Mouse (Mus musculus) midbrain, embryonic 13.5 days (tissue): Measurements from ENCODE around the gene Wdr49. TPM values are rescaled to one million over a fixed set of nuclear protein-coding genes. Genes with fewer than 3 reads are reported as not detected.
A peak's percentile ranks its signal among the peaks of the same experiment; 100 is the strongest.
"Not testable (repeated sequence)": the region's sequence is repeated elsewhere in the genome, so short reads cannot be mapped to it uniquely, and the experiment has no call there.

Source experiments
- ATAC-seq: fragments of 200-750 bp; cut with Nextera tagmentation; 2 replicates; pipeline ENCODE4 v1.8.0; 2017; ENCODE audit warnings: mild to moderate bottlenecking, moderate TSS enrichment, moderate library complexity
- H3K27ac ChIP-seq: fragments of 300-500 bp; sonication (generic); 2 replicates; pipeline ENCODE4 v1.5.1; 2015; ENCODE audit warnings: inconsistent platforms, mild to moderate bottlenecking, moderate library complexity
- H3K27me3 ChIP-seq: fragments of 300-500 bp; sonication (generic); 2 replicates; pipeline ENCODE4 v1.6.1; 2015; ENCODE audit warnings: mild to moderate bottlenecking, inconsistent platforms
- H3K36me3 ChIP-seq: fragments of 300-500 bp; sonication (generic); 2 replicates; pipeline ENCODE4 v1.6.1; 2015; ENCODE audit warnings: mild to moderate bottlenecking, inconsistent platforms
- H3K4me1 ChIP-seq: fragments of 300-500 bp; sonication (generic); replicated peaks from 2 replicates; pipeline ENCODE4 v1.6.1; 2015; ENCODE audit warnings: inconsistent platforms
- H3K4me2 ChIP-seq: fragments of 300-500 bp; sonication (generic); replicated peaks from 2 replicates; pipeline ENCODE4 v1.6.1; 2015; ENCODE audit warnings: moderate library complexity, mild to moderate bottlenecking, inconsistent platforms
- H3K4me3 ChIP-seq: fragments of 300-500 bp; sonication (generic); replicated peaks from 2 replicates; pipeline ENCODE4 v1.5.1; 2015; ENCODE audit warnings: mild to moderate bottlenecking, inconsistent platforms
- H3K9ac ChIP-seq: fragments of 300-500 bp; sonication (generic); replicated peaks from 2 replicates; pipeline ENCODE4 v1.6.1; 2015; ENCODE audit warnings: mild to moderate bottlenecking, inconsistent platforms
- H3K9me3 ChIP-seq: fragments of 300-500 bp; sonication (generic); 2 replicates; pipeline ENCODE4 v1.6.1; 2016; ENCODE audit warnings: mild to moderate bottlenecking, inconsistent platforms
- WGBS: fragments of 180-500 bp; shearing (Covaris S2); methylation state at CpG from one replicate; pipeline ENCODE4 v1.1.7; 2015; 5-methylcytosine and 5-hydroxymethylcytosine counted together
- polyA plus RNA-seq: library from polyadenylated mRNA; unstranded; fragments of >200 nt; fragmentation: Nextera tagmentation; extraction: Ambion mirVana; gene quantifications from 2 replicates; pipeline ENCODE4 v1.2.1, GENCODE M21; 2015

The Wdr49 gene
- polyA plus RNA-seq, 1 experiment from 2014 or later = not detected

- H3K27me3 ChIP-seq = no peaks in the 10 kb centered on the region
- H3K9me3 ChIP-seq = no peaks in the 10 kb centered on the region
- H3K27ac ChIP-seq = peak overlapping the region; percentile 41
- H3K4me2 ChIP-seq = no peak overlapping the region
- peaks cover 20% of the 10 kb centered on the region for H3K4me1 ChIP-seq
- no peaks in the 10 kb centered on the region for H3K36me3 ChIP-seq
- no peak overlapping the region for H3K4me3 ChIP-seq
- 0 out of 2 replicates have a peak overlapping the region, but pooled peaks have one; percentile 34 for H3K9ac ChIP-seq
- WGBS = 51% methylated on average over 7 of the region's 7 CpGs
- ATAC-seq = peak; percentile 91
Observed at GRCm38 (mm10) chr3:75395121-75395895, 86.6 kb downstream of the Wdr49 start.

GRCm38 (mm10) chr3:75394487-75394886 lies 87.5 kb downstream of the Wdr49 start:
- no peaks in the 10 kb centered on the region for H3K9me3 ChIP-seq
- H3K27me3 ChIP-seq = no peaks in the 10 kb centered on the region
- H3K9ac ChIP-seq = no peak overlapping the region
- H3K27ac ChIP-seq = peak overlapping the region; percentile 14; the same call in 1 of the 2 replicates
- no peak overlapping the region for H3K4me3 ChIP-seq
- 74% methylated on average over 3 of the region's 3 CpGs for WGBS
- ATAC-seq = no peak
- peaks cover 20% of the 10 kb centered on the region for H3K4me1 ChIP-seq
- H3K36me3 ChIP-seq = no peaks in the 10 kb centered on the region
- H3K4me2 ChIP-seq = no peak overlapping the region

DNA sequence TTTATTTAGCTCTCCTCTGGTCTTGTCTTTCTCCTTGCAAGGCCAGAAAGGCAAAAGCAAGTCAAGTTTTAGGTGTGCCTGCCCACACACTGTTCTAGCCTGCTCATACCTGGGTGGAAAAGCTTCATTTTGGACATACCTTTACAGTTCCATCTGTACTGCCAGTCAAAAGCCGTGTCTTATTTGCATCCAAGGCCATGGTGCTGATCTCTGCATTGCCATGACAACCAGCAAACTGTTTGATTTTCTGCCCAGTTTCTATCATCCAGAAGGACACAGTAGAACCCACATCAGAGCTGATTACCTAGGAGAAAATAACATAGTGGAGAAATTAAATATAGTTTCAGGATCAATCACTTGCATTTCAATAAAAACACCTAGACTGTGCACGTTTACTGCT lies 100.2 kb downstream of the Wdr49 start:
- Histone ChIP-seq H3K9ac (no peak overlapping the region), H3K27me3 (no peaks in the 10 kb centered on the region), H3K27ac (peak overlapping the region; percentile 35; the same call in 1 of the 2 replicates), H3K9me3 (no peaks in the 10 kb centered on the region), H3K4me1 (peaks cover 6% of the 10 kb centered on the region), H3K4me3 (no peak overlapping the region), H3K36me3 (no peaks in the 10 kb centered on the region), H3K4me2 (no peak overlapping the region)
- 60% methylated on average over 2 of the region's 2 CpGs for WGBS
- ATAC-seq = peak; percentile 84

DNA sequence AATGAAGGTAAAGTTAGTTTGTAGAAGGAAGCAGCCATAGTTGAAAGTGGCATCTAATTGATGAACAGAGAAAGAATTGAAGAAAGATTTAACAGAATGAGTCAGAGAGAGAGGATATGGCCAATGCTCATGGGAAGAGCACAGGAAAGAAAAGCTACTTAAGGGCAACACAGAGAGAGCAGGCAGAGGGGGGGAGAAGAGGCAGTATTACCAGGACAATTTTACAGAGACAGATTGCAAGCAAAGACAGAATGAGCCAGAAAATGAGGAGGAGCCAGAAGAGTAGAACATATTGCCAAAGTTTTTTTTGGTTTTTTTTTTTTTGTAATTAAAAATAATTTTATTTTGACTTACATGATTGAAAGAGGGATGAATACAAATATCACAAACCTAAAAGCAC lies 128.0 kb downstream of the Wdr49 start:
- H3K4me2 ChIP-seq = no peak overlapping the region
- no peak overlapping the region for H3K4me3 ChIP-seq
- no peak overlapping the region for H3K27ac ChIP-seq
- no peaks in the 10 kb centered on the region for H3K9me3 ChIP-seq
- H3K36me3 ChIP-seq = no peaks in the 10 kb centered on the region
- no peaks in the 10 kb centered on the region for H3K4me1 ChIP-seq
- no peak for ATAC-seq
- H3K9ac ChIP-seq = no peak overlapping the region
- H3K27me3 ChIP-seq = no peaks in the 10 kb centered on the region

DNA sequence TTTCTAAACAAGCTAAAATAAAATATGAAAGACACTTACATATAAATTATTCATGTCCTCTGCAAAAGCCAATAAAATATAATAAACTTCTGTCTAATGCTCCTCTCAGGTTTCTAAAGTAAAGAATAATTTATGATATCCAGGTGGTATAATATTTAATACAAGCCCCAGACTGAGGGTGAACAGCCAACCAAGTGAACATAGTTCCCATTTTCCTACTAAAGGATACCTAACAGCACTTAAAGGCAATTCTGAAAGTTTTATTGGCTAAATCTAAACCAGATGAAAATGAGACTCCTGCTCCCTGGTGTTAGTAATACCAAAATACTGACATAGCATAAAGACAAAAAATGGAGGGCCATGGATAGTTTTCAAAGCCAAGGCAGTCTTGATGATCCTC lies 144.8 kb downstream of the Wdr49 start:
- Histone ChIP-seq H3K4me1 (no peaks in the 10 kb centered on the region), H3K4me3 (no peak overlapping the region), H3K9me3 (no peaks in the 10 kb centered on the region), H3K27me3 (no peaks in the 10 kb centered on the region), H3K4me2 (no peak overlapping the region), H3K9ac (no peak overlapping the region), H3K27ac (no peak overlapping the region), H3K36me3 (no peaks in the 10 kb centered on the region)
- no peak for ATAC-seq

- 78% methylated on average over 4 of the region's 4 CpGs for WGBS
- no peak for ATAC-seq
- H3K4me2 ChIP-seq = no peak overlapping the region
Observed at GRCm38 (mm10) chr3:75320999-75321398, 161.0 kb downstream of the Wdr49 start.

DNA sequence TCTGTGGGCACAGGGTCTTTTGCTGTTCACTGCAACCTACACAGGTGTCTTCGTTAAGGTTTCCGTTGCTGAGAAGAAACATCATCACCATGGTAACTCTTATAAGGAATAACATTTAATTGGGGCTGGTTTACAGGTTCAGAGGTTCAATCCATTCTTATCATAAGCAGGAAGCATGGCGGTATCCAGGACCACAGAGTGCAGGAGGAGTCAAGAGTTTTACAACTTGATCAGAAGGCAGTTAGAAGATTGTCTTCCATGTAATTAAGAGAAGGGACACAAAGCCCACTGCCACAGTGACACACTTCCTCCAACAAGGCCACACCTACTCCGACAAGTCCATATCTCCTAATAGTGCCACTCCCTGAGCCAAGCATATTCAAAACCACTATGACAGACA lies 173.1 kb downstream of the Wdr49 start:
- Histone ChIP-seq H3K4me1 (no peaks in the 10 kb centered on the region), H3K36me3 (no peaks in the 10 kb centered on the region), H3K9me3 (no peaks in the 10 kb centered on the region), H3K4me2 (no peak overlapping the region), H3K27me3 (no peaks in the 10 kb centered on the region), H3K9ac (no peak overlapping the region), H3K27ac (no peak overlapping the region), H3K4me3 (no peak overlapping the region)
- WGBS = 89% methylated on average over 4 of the region's 4 CpGs
- no peak for ATAC-seq

More at GRCm38 (mm10) chr3:75320999-75321398, 161.0 kb downstream of the Wdr49 start:
- no peak overlapping the region for H3K9ac ChIP-seq
- H3K4me3 ChIP-seq = no peak overlapping the region
- no peaks in the 10 kb centered on the region for H3K9me3 ChIP-seq
- no peaks in the 10 kb centered on the region for H3K4me1 ChIP-seq
- no peak overlapping the region for H3K27ac ChIP-seq
- H3K27me3 ChIP-seq = no peaks in the 10 kb centered on the region
- no peaks in the 10 kb centered on the region for H3K36me3 ChIP-seq

DNA sequence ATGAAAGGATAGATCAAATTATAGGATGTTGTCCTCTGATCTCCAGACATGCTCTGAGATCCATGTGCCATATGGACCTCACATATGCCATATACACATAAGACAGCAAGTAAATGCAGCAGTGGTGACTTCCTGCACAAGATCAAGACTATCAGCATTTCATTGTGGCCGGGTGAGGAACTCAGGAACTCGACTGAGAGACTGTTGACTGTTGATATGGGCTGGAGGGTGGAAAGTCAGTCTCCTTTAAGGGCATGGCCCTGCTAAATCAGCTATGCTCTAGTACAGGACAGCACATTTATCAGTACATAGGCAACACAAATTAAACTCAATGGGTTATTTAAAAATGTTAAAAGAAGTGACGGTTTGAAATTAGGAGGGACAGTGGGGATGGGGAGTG lies 173.7 kb downstream of the Wdr49 start:
- ATAC-seq = no peak
- Histone ChIP-seq H3K4me3 (no peak overlapping the region), H3K9ac (no peak overlapping the region), H3K4me1 (no peaks in the 10 kb centered on the region), H3K27ac (no peak overlapping the region), H3K36me3 (no peaks in the 10 kb centered on the region), H3K4me2 (no peak overlapping the region), H3K9me3 (no peaks in the 10 kb centered on the region), H3K27me3 (no peaks in the 10 kb centered on the region)
- 82% methylated on average over 3 of the region's 3 CpGs for WGBS

DNA sequence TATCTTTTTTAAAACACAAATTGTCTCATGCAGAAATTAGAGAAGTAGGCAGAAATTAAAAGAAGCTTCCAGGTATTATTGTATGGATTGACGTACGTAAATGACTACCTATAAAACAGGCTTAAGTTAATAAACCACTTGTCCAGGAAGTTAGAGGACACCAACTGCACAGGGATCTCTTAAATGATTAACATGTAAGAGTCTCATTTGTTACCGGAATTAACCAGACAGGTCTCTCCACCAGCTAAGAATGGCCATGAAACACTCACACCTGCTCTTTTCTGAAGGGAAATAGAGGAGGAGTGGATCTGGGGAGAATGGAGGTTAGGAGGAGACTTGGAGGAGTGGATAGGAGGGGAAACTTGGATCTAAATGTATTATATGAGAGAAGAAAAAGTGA lies 176.4 kb downstream of the Wdr49 start:
- H3K36me3 ChIP-seq = no peaks in the 10 kb centered on the region
- no peak for ATAC-seq

GRCm38 (mm10) chr3:75304621-75305020 lies 177.3 kb downstream of the Wdr49 start:
- Histone ChIP-seq H3K36me3 (no peaks in the 10 kb centered on the region), H3K4me3 (no peak overlapping the region), H3K4me2 (no peak overlapping the region), H3K4me1 (no peaks in the 10 kb centered on the region), H3K9ac (no peak overlapping the region), H3K27ac (no peak overlapping the region), H3K9me3 (no peaks in the 10 kb centered on the region), H3K27me3 (no peaks in the 10 kb centered on the region)
- no peak for ATAC-seq
- 92% methylated on average over 5 of the region's 5 CpGs for WGBS

More for the DNA sequence above, 176.4 kb downstream of the Wdr49 start:
- Histone ChIP-seq H3K9me3 (no peaks in the 10 kb centered on the region), H3K4me2 (no peak overlapping the region), H3K9ac (no peak overlapping the region), H3K27ac (no peak overlapping the region), H3K27me3 (no peaks in the 10 kb centered on the region), H3K4me1 (no peaks in the 10 kb centered on the region), H3K4me3 (no peak overlapping the region)
- WGBS = 93% methylated on average over 3 of the region's 3 CpGs

DNA sequence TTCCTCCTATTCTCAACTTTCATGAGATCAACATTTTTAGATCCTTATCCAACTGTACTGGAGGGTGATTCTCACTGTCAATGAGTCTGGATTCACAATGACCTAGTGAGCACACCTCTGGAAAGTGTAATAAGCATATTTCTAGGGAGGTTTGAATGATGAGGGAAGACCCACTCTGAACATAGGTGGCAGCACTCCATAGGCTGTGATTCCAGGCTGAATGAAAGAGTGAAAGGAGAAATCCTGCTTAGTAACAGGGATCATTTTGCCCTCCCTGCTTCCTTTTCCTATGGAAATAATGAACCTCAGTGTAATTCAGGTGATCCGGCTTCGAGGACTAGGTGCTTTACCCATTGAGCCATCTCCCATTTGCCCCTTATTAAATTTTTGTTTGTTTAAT lies 180.9 kb downstream of the Wdr49 start:
- Histone ChIP-seq H3K27me3 (no peaks in the 10 kb centered on the region), H3K36me3 (no peaks in the 10 kb centered on the region), H3K27ac (no peak overlapping the region), H3K9ac (no peak overlapping the region), H3K4me1 (peaks cover 11% of the 10 kb centered on the region), H3K9me3 (no peaks in the 10 kb centered on the region), H3K4me2 (no peak overlapping the region), H3K4me3 (no peak overlapping the region)
- 94% methylated on average over 2 of the region's 2 CpGs for WGBS
- no peak for ATAC-seq

DNA sequence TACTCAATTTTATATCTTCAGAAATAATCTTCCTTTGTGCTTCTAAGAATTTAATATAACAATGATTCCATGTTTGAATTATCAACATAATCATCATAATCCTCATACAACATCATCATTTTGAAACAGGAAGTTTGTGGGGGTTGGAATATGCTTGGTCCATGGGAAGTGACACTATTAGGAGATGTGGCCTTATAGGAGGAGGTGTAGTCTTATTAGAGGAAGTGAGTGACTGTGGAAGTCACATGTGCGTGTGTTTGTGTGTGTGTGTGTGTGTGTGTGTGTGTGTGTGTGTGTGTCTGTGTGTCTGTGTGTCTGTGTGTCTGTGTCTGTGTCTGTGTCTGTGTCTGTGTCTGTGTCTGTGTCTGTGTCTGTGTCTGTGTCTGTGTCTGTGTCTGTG lies 182.5 kb downstream of the Wdr49 start:
- not testable (repeated sequence) for H3K9me3 ChIP-seq, H3K27me3 ChIP-seq, H3K9ac ChIP-seq, H3K4me2 ChIP-seq, ATAC-seq, H3K27ac ChIP-seq, H3K4me3 ChIP-seq, H3K36me3 ChIP-seq
- H3K4me1 ChIP-seq = peaks cover 11% of the 10 kb centered on the region
- WGBS = 100% methylated on average over 1 of the region's 1 CpGs

GRCm38 (mm10) chr3:75297758-75298111 lies 184.2 kb downstream of the Wdr49 start:
- Histone ChIP-seq H3K4me3 (no peak overlapping the region), H3K9ac (no peak overlapping the region), H3K9me3 (no peaks in the 10 kb centered on the region), H3K36me3 (no peaks in the 10 kb centered on the region), H3K27ac (no peak overlapping the region), H3K4me2 (no peak overlapping the region), H3K27me3 (no peaks in the 10 kb centered on the region), H3K4me1 (peaks cover 11% of the 10 kb centered on the region)
- 31% methylated on average over 3 of the region's 3 CpGs for WGBS
- ATAC-seq = no peak
